9 mouse cellular contexts compared by ENCODE assay signal in genomic region chr17:56326153-56327147, GRCm38 (mm10). TPM values are rescaled to one million over a fixed set of nuclear protein-coding genes. Genes with fewer than 3 reads are reported as not detected.
DNase-seq lines count a peak whose midpoint lies in the region; ATAC-seq lines count a peak whose summit lies in the region.
"Had no signal": no experiment of that assay in that cellular context is flagged by ENCODE, and none has a peak within 500 bp of the region (broad histone marks: within the 10 kb centered on the region; RNA-seq: fewer than 3 reads in every experiment).

No protein-coding gene starts in this region.

- H3K9ac ChIP-seq in forebrain, embryonic 13.5 days, result peak overlapping the region; percentile 87
- peak overlapping the region; percentile 91 for H3K9ac ChIP-seq in limb, embryonic 15.5 days
- peak overlapping the region; percentile 94 for H3K9ac ChIP-seq in neural tube, embryonic 15.5 days (replicated peaks)

- H3K27me3 ChIP-seq in megakaryocyte, embryonic 14.5 days (replicated peaks), result no peaks in the 10 kb centered on the region
- no peaks in the 10 kb centered on the region for H3K27me3 ChIP-seq in forebrain, embryonic 13.5 days
- H3K27me3 ChIP-seq in limb, embryonic 15.5 days, result no peaks in the 10 kb centered on the region
- no peaks in the 10 kb centered on the region for H3K27me3 ChIP-seq in neural tube, embryonic 15.5 days (replicated peaks)

- H3K27ac ChIP-seq in forebrain, embryonic 13.5 days, result peak overlapping the region; percentile 88
- H3K27ac ChIP-seq in limb, embryonic 15.5 days, result peak overlapping the region; percentile 97
- H3K27ac ChIP-seq in neural tube, embryonic 15.5 days (replicated peaks), result peak overlapping the region; percentile 96

- ATAC-seq in megakaryocyte, adult 5-6 weeks (ENCODE audit: poor library complexity, severe bottlenecking), result no peak
- peak; percentile 46 for ATAC-seq in forebrain, embryonic 13.5 days
- peak; percentile 2; the same call in 1 of the 2 replicates for ATAC-seq in limb, embryonic 15.5 days (ENCODE audit: insufficient number of reproducible peaks, low FRiP score, low TSS enrichment, low read depth)
- peak; percentile 51 for ATAC-seq in neural tube, embryonic 15.5 days (ENCODE audit: low FRiP score)

- DNase-seq in adrenal gland, postnatal 25 days, result peak; percentile 40
- DNase-seq in adrenal gland, adult 2 months, result no peak
- no peak for DNase-seq in right cerebral cortex, postnatal 10 days (ENCODE audit: low spot score in 2 of 2)

- peak overlapping the region; percentile 74 for H3K4me2 ChIP-seq in forebrain, embryonic 13.5 days
- H3K4me2 ChIP-seq in limb, embryonic 15.5 days, result peak overlapping the region; percentile 77
- H3K4me2 ChIP-seq in neural tube, embryonic 15.5 days, result peak overlapping the region; percentile 83

- peaks cover 61% of the 10 kb centered on the region for H3K4me1 ChIP-seq in megakaryocyte, embryonic 14.5 days
- H3K4me1 ChIP-seq in forebrain, embryonic 13.5 days, result peaks cover 42% of the 10 kb centered on the region
- H3K4me1 ChIP-seq in limb, embryonic 15.5 days, result peaks cover 39% of the 10 kb centered on the region
- peaks cover 50% of the 10 kb centered on the region for H3K4me1 ChIP-seq in neural tube, embryonic 15.5 days

- WGBS in forebrain, embryonic 13.5 days, result 4% methylated on average over 49 of the region's 67 CpGs
- WGBS in limb, embryonic 15.5 days, result under 1% methylated on average over 67 of the region's 67 CpGs
- 2% methylated on average over 50 of the region's 67 CpGs for WGBS in neural tube, embryonic 15.5 days

- no peaks in the 10 kb centered on the region for H3K9me3 ChIP-seq in megakaryocyte, embryonic 14.5 days
- H3K9me3 ChIP-seq in forebrain, embryonic 13.5 days (replicated peaks), result no peaks in the 10 kb centered on the region
- no peaks in the 10 kb centered on the region for H3K9me3 ChIP-seq in limb, embryonic 15.5 days
- H3K9me3 ChIP-seq in neural tube, embryonic 15.5 days (replicated peaks), result no peaks in the 10 kb centered on the region

- peaks cover 38% of the 10 kb centered on the region for H3K36me3 ChIP-seq in megakaryocyte, embryonic 14.5 days (replicated peaks; ENCODE audit: low read length)
- H3K36me3 ChIP-seq in forebrain, embryonic 13.5 days (ENCODE audit: poor library complexity, severe bottlenecking), result peaks cover 14% of the 10 kb centered on the region
- peaks cover 16% of the 10 kb centered on the region for H3K36me3 ChIP-seq in limb, embryonic 15.5 days
- H3K36me3 ChIP-seq in neural tube, embryonic 15.5 days, result no peaks in the 10 kb centered on the region

- H3K4me3 ChIP-seq in megakaryocyte, embryonic 14.5 days (replicated peaks), result peak overlapping the region; percentile 96
- H3K4me3 ChIP-seq in forebrain, embryonic 13.5 days, result peak overlapping the region; percentile 66
- peak overlapping the region; percentile 95 for H3K4me3 ChIP-seq in limb, embryonic 15.5 days
- H3K4me3 ChIP-seq in neural tube, embryonic 15.5 days (replicated peaks), result peak overlapping the region; percentile 94

RNA-seq across cellular contexts. Expression of gene Kdm4b, which starts 0.6 kb away (rescaled TPM):
- total RNA-seq in adrenal gland, postnatal 25 days (2021), result 38.1 and 52.4 TPM in 2 replicates
- 10 to 100 TPM; 37.6 to 37.8 TPM for total RNA-seq in adrenal gland, adult 2 months (2021)
- 53.7 and 56.4 TPM in 2 replicates for polyA plus RNA-seq in adrenal gland, adult 2 months (2012; rRNA removed)
- polyA plus RNA-seq in megakaryocyte, embryonic 14.5 days (2012; ENCODE audit: insufficient read depth, low replicate concordance), result 31.1 and 55.9 TPM in 2 replicates
- total RNA-seq in megakaryocyte, adult 5-6 weeks (2015), result 8.0 and 10.8 TPM in 2 replicates
- total RNA-seq in megakaryocyte, adult 5-6 weeks (2017), result 6.7 and 7.1 TPM in 2 replicates
- polyA plus RNA-seq in forebrain, embryonic 13.5 days (2015; fragmentation: Nextera tagmentation; extraction: Ambion mirVana), result 51.4 and 55.9 TPM in 2 replicates
- polyA plus RNA-seq in limb, embryonic 15.5 days (2015; fragmentation: Nextera tagmentation; extraction: Ambion mirVana), result 35.9 and 37.3 TPM in 2 replicates
- 59.1 and 65.2 TPM in 2 replicates for polyA plus RNA-seq in neural tube, embryonic 15.5 days (2015; fragmentation: Nextera tagmentation; extraction: Ambion mirVana)

RNA-seq across cellular contexts. Expression of gene Uhrf1, which starts 23.3 kb away (rescaled TPM):
- total RNA-seq in adrenal gland, postnatal 25 days (2021), result 14.1 and 14.8 TPM in 2 replicates
- total RNA-seq in adrenal gland, adult 2 months (2021), result 1 to 10 TPM; 3.1 to 3.5 TPM
- 2.7 and 3.0 TPM in 2 replicates for polyA plus RNA-seq in adrenal gland, adult 2 months (2012; rRNA removed)
- 12.4 and 22.6 TPM in 2 replicates for polyA plus RNA-seq in megakaryocyte, embryonic 14.5 days (2012; ENCODE audit: insufficient read depth, low replicate concordance)
- 39.3 and 52.3 TPM in 2 replicates for total RNA-seq in megakaryocyte, adult 5-6 weeks (2015)
- total RNA-seq in megakaryocyte, adult 5-6 weeks (2017), result 83.7 and 101 TPM in 2 replicates
- 119 and 138 TPM in 2 replicates for polyA plus RNA-seq in forebrain, embryonic 13.5 days (2015; fragmentation: Nextera tagmentation; extraction: Ambion mirVana)
- 107 and 108 TPM in 2 replicates for polyA plus RNA-seq in limb, embryonic 15.5 days (2015; fragmentation: Nextera tagmentation; extraction: Ambion mirVana)
- 13.8 and 59.4 TPM in 2 replicates for polyA plus RNA-seq in neural tube, embryonic 15.5 days (2015; fragmentation: Nextera tagmentation; extraction: Ambion mirVana)

RNA-seq across cellular contexts. Expression of gene Arrdc5, which starts 26.4 kb away (rescaled TPM):
- not detected in 2 replicates for total RNA-seq in adrenal gland, postnatal 25 days (2021)
- not detected for total RNA-seq in adrenal gland, adult 2 months (2021)
- not detected in 2 replicates for polyA plus RNA-seq in adrenal gland, adult 2 months (2012; rRNA removed)
- not detected in 2 replicates for polyA plus RNA-seq in megakaryocyte, embryonic 14.5 days (2012; ENCODE audit: insufficient read depth, low replicate concordance)
- not detected in 2 replicates for total RNA-seq in megakaryocyte, adult 5-6 weeks (2015)
- not detected in 2 replicates for total RNA-seq in megakaryocyte, adult 5-6 weeks (2017)
- polyA plus RNA-seq in forebrain, embryonic 13.5 days (2015; fragmentation: Nextera tagmentation; extraction: Ambion mirVana), result not detected in 2 replicates
- polyA plus RNA-seq in limb, embryonic 15.5 days (2015; fragmentation: Nextera tagmentation; extraction: Ambion mirVana), result not detected in 2 replicates
- polyA plus RNA-seq in neural tube, embryonic 15.5 days (2015; fragmentation: Nextera tagmentation; extraction: Ambion mirVana), result 0.34 TPM in 1 of 2 replicates, not detected in the other
- total RNA-seq: gastrocnemius, postnatal 4 days had no signal

RNA-seq across cellular contexts. Expression of gene Plin3, which starts 33.8 kb away (rescaled TPM):
- 59.7 and 102 TPM in 2 replicates for total RNA-seq in adrenal gland, postnatal 25 days (2021)
- total RNA-seq in adrenal gland, adult 2 months (2021), result 100 to 1,000 TPM in 1 of 2 experiments, 10 to 100 TPM in 1; 65.9 to 101 TPM
- polyA plus RNA-seq in adrenal gland, adult 2 months (2012; rRNA removed), result 43.9 and 51.8 TPM in 2 replicates
- polyA plus RNA-seq in megakaryocyte, embryonic 14.5 days (2012; ENCODE audit: insufficient read depth, low replicate concordance), result 4.6 and 21.3 TPM in 2 replicates
- 7.1 and 9.1 TPM in 2 replicates for total RNA-seq in megakaryocyte, adult 5-6 weeks (2015)
- 28.3 and 29.2 TPM in 2 replicates for total RNA-seq in megakaryocyte, adult 5-6 weeks (2017)
- polyA plus RNA-seq in forebrain, embryonic 13.5 days (2015; fragmentation: Nextera tagmentation; extraction: Ambion mirVana), result 18.3 and 21.8 TPM in 2 replicates
- polyA plus RNA-seq in limb, embryonic 15.5 days (2015; fragmentation: Nextera tagmentation; extraction: Ambion mirVana), result 94.2 and 114 TPM in 2 replicates
- 13.2 and 28.7 TPM in 2 replicates for polyA plus RNA-seq in neural tube, embryonic 15.5 days (2015; fragmentation: Nextera tagmentation; extraction: Ambion mirVana)

RNA-seq across cellular contexts. Expression of gene Ticam1, which starts 49.9 kb away (rescaled TPM):
- total RNA-seq in adrenal gland, postnatal 25 days (2021), result 25.1 and 28.8 TPM in 2 replicates
- 10 to 100 TPM; 22.7 to 29.4 TPM for total RNA-seq in adrenal gland, adult 2 months (2021)
- 39.7 and 50.2 TPM in 2 replicates for polyA plus RNA-seq in adrenal gland, adult 2 months (2012; rRNA removed)
- polyA plus RNA-seq in megakaryocyte, embryonic 14.5 days (2012; ENCODE audit: insufficient read depth, low replicate concordance), result 13.7 and 27.2 TPM in 2 replicates
- 14.3 and 15.0 TPM in 2 replicates for total RNA-seq in megakaryocyte, adult 5-6 weeks (2015)
- total RNA-seq in megakaryocyte, adult 5-6 weeks (2017), result 6.0 and 6.1 TPM in 2 replicates
- 1.4 and 1.6 TPM in 2 replicates for polyA plus RNA-seq in forebrain, embryonic 13.5 days (2015; fragmentation: Nextera tagmentation; extraction: Ambion mirVana)
- 7.1 and 8.6 TPM in 2 replicates for polyA plus RNA-seq in limb, embryonic 15.5 days (2015; fragmentation: Nextera tagmentation; extraction: Ambion mirVana)
- polyA plus RNA-seq in neural tube, embryonic 15.5 days (2015; fragmentation: Nextera tagmentation; extraction: Ambion mirVana), result 1.2 and 2.9 TPM in 2 replicates
